In genomic region chr9:59482419-59482818, GRCm38 (mm10) we compare ENCODE assay signal across 9 mouse cellular contexts. TPM values are rescaled to one million over a fixed set of nuclear protein-coding genes. Genes with fewer than 3 reads are reported as not detected.
DNase-seq lines count a peak whose midpoint lies in the region; ATAC-seq and TF ChIP-seq lines count a peak whose summit lies in the region.
"Had no signal": no experiment of that assay in that cellular context is flagged by ENCODE, and none has a peak within 500 bp of the region (broad histone marks: within the 10 kb centered on the region; RNA-seq: fewer than 3 reads in every experiment).

No protein-coding gene starts in this region.

- H3K4me2 ChIP-seq in forebrain, embryonic 12.5 days = peak overlapping the region; percentile 4; the same call in 1 of the 2 replicates
- H3K4me2 ChIP-seq in forebrain, embryonic 16.5 days (ENCODE audit: low read length) = no peak overlapping the region

- H3K9ac ChIP-seq in forebrain, embryonic 12.5 days = no peak overlapping the region
- no peak overlapping the region for H3K9ac ChIP-seq in forebrain, embryonic 16.5 days (replicated peaks; ENCODE audit: low read depth, low read length)

- no peak for DNase-seq in testis, postnatal 14 days (ENCODE audit: low spot score)
- DNase-seq in lung, adult 18-20 months = peak; percentile 30 to 49
- DNase-seq in spleen, adult 12 weeks (ENCODE audit: low spot score) = peak; percentile 42
- no peak for DNase-seq in frontal cortex, postnatal 10 days (ENCODE audit: low spot score in 2 of 2)

- ATAC-seq in forebrain, embryonic 12.5 days (ENCODE audit: low FRiP score) = no peak
- no peak for ATAC-seq in forebrain, embryonic 16.5 days

- no peaks in the 10 kb centered on the region for H3K9me3 ChIP-seq in forebrain, embryonic 12.5 days
- no peaks in the 10 kb centered on the region for H3K9me3 ChIP-seq in forebrain, embryonic 16.5 days (ENCODE audit: control insufficient read depth, low read length)

- TF ChIP-seq CTCF in testis, adult 2 months (IDR thresholded peaks at IDR 0.05; ENCODE audit: control insufficient read depth, insufficient read depth, insufficient replicate concordance, low read depth, low read length) = peak; percentile 8; the same call in 1 of the 2 replicates
- TF ChIP-seq CTCF in embryonic fibroblast, embryonic 13.5 days (IDR thresholded peaks at IDR 0.05; ENCODE audit: borderline replicate concordance, insufficient read depth, low read length) = peak; percentile 22; the same call in 1 of the 2 replicates

- TF ChIP-seq POLR2A in testis, adult 2 months (IDR thresholded peaks at IDR 0.05; ENCODE audit: control insufficient read depth, low read depth, low read length) = no peak
- no peak for TF ChIP-seq POLR2A in embryonic fibroblast, embryonic 13.5 days (IDR thresholded peaks at IDR 0.05; ENCODE audit: low read depth, low read length)

- no peak overlapping the region for H3K4me3 ChIP-seq in forebrain, embryonic 12.5 days (replicated peaks)
- H3K4me3 ChIP-seq in forebrain, embryonic 16.5 days (replicated peaks; ENCODE audit: low read length) = no peak overlapping the region
- no peak overlapping the region; the same call in none of the 2 replicates for H3K4me3 ChIP-seq in testis, adult 2 months (ENCODE audit: control insufficient read depth, low read depth, low read length)
- 0 out of 2 replicates have a peak overlapping the region, but pooled peaks have one; percentile 15 for H3K4me3 ChIP-seq in embryonic fibroblast, embryonic 13.5 days (ENCODE audit: insufficient read depth, low read length)

- H3K27me3 ChIP-seq in forebrain, embryonic 12.5 days = no peaks in the 10 kb centered on the region
- H3K27me3 ChIP-seq in forebrain, embryonic 16.5 days (replicated peaks; ENCODE audit: control insufficient read depth, insufficient read depth, low read length) = no peaks in the 10 kb centered on the region
- no peaks in the 10 kb centered on the region for H3K27me3 ChIP-seq in testis, adult 2 months (ENCODE audit: control insufficient read depth, insufficient read depth, low read length)

- peaks cover 21% of the 10 kb centered on the region for H3K4me1 ChIP-seq in forebrain, embryonic 12.5 days
- peaks cover 19% of the 10 kb centered on the region for H3K4me1 ChIP-seq in forebrain, embryonic 16.5 days (replicated peaks; ENCODE audit: control insufficient read depth, insufficient read depth, low read length)
- peaks cover 3% of the 10 kb centered on the region; the same call in 1 of the 2 replicates for H3K4me1 ChIP-seq in testis, adult 2 months (ENCODE audit: control insufficient read depth, insufficient read depth, low read length)
- H3K4me1 ChIP-seq in embryonic fibroblast, embryonic 13.5 days (ENCODE audit: control insufficient read depth, insufficient read depth, low read length) = peaks cover 4% of the 10 kb centered on the region; the same call in 1 of the 2 replicates

- peaks cover 3% of the 10 kb centered on the region; the same call in 1 of the 2 replicates for H3K36me3 ChIP-seq in forebrain, embryonic 12.5 days (replicated peaks)
- no peaks in the 10 kb centered on the region for H3K36me3 ChIP-seq in forebrain, embryonic 16.5 days (ENCODE audit: control insufficient read depth, insufficient read depth)
- H3K36me3 ChIP-seq in testis, adult 2 months (ENCODE audit: control insufficient read depth, insufficient read depth, low read length) = 0 out of 2 replicates have a peak, but pooled peaks cover 2% of the 10 kb centered on the region

- no peak overlapping the region for H3K27ac ChIP-seq in forebrain, embryonic 12.5 days
- no peak overlapping the region for H3K27ac ChIP-seq in forebrain, embryonic 16.5 days (ENCODE audit: low read length)
- no peak overlapping the region for H3K27ac ChIP-seq in testis, adult 2 months (ENCODE audit: control insufficient read depth, insufficient read depth, low read depth, low read length)
- H3K27ac ChIP-seq in embryonic fibroblast, embryonic 13.5 days (ENCODE audit: insufficient read depth, low read length) = no peak overlapping the region

- WGBS in forebrain, embryonic 12.5 days = 38% methylated on average over 1 of the region's 1 CpGs
- 33% methylated on average over 1 of the region's 1 CpGs for WGBS in forebrain, embryonic 16.5 days

RNA-seq across cellular contexts. Expression of gene Arih1, which starts 4.0 kb away (rescaled TPM):
- polyA plus RNA-seq in forebrain, embryonic 12.5 days (2016; fragmentation: Nextera tagmentation; extraction: Ambion mirVana) = 20.7 and 27.1 TPM in 2 replicates
- 15.6 and 21.2 TPM in 2 replicates for polyA plus RNA-seq in forebrain, embryonic 16.5 days (2015; fragmentation: Nextera tagmentation; extraction: Ambion mirVana)
- polyA plus RNA-seq in testis, adult 2 months (2012; rRNA removed) = 150 and 160 TPM in 2 replicates
- 162 TPM in 2 replicates for polyA plus RNA-seq in embryonic fibroblast, embryonic 13.5 days (2011; ENCODE audit: insufficient read length, low read depth, missing spikeins)

RNA-seq across cellular contexts. Expression of gene Hexa, which starts 56.9 kb away (rescaled TPM):
- polyA plus RNA-seq in forebrain, embryonic 12.5 days (2016; fragmentation: Nextera tagmentation; extraction: Ambion mirVana) = 37.1 and 43.3 TPM in 2 replicates
- 51.3 and 55.7 TPM in 2 replicates for polyA plus RNA-seq in forebrain, embryonic 16.5 days (2015; fragmentation: Nextera tagmentation; extraction: Ambion mirVana)
- polyA plus RNA-seq in testis, adult 2 months (2012; rRNA removed) = 100 and 116 TPM in 2 replicates
- 144 TPM in 2 replicates for polyA plus RNA-seq in embryonic fibroblast, embryonic 13.5 days (2011; ENCODE audit: insufficient read length, low read depth, missing spikeins)

RNA-seq across cellular contexts. Expression of gene Tmem202, which starts 57.2 kb away (rescaled TPM):
- 0.15 TPM in 1 of 2 replicates, not detected in the other for polyA plus RNA-seq in forebrain, embryonic 12.5 days (2016; fragmentation: Nextera tagmentation; extraction: Ambion mirVana)
- 0.45 and 0.58 TPM in 2 replicates for polyA plus RNA-seq in forebrain, embryonic 16.5 days (2015; fragmentation: Nextera tagmentation; extraction: Ambion mirVana)
- polyA plus RNA-seq in testis, adult 2 months (2012; rRNA removed) = 66.9 and 71.6 TPM in 2 replicates
- polyA plus RNA-seq in embryonic fibroblast, embryonic 13.5 days (2011; ENCODE audit: insufficient read length, low read depth, missing spikeins) = 2.3 and 2.4 TPM in 2 replicates
- polyA plus RNA-seq: embryonic facial prominence, embryonic 11.5 days had no signal

Comparison
In these comparisons a context has a peak if more than half of its experiments do, and no peak if none do; other contexts are left out.
1. DNase-seq: peak in lung, adult 18-20 months (2 of 2) and spleen, adult 12 weeks (single experiment); none in testis, postnatal 14 days (single experiment) and frontal cortex, postnatal 10 days (0 of 2).
2. RNA of gene Tmem202, which starts 57.2 kb away (polyA plus RNA-seq): 66.9 to 71.6 TPM in testis, adult 2 months; 2.3 to 2.4 TPM in embryonic fibroblast, embryonic 13.5 days, 0.45 to 0.58 TPM in forebrain, embryonic 16.5 days and 0.15 TPM in forebrain, embryonic 12.5 days; every median in the first group is over 10 times any median in the second.